Mouse (Mus musculus) heart, adult 2 months (tissue): ENCODE results near the gene Ganab.

Source experiments
- CTCF ChIP-seq: fragments of 200-600 bp; IDR thresholded peaks from 2 replicates; pipeline ENCODE4 v1.8.1; 2022; ENCODE audit warnings: antibody characterized with exemption, mild to moderate bottlenecking, moderate library complexity
- EP300 ChIP-seq: fragments of 200-500 bp; IDR thresholded peaks from 2 replicates; pipeline ENCODE4 v1.6.1; 2011; ENCODE audit warnings: low read depth, low read length, control low read depth; ENCODE audit not compliant: insufficient read depth
- POLR2A ChIP-seq: fragments of 200-500 bp; IDR thresholded peaks from 2 replicates; pipeline ENCODE4 v1.6.1; 2011; ENCODE audit warnings: mild to moderate bottlenecking, low read depth, low read length, control low read depth; ENCODE audit not compliant: insufficient read depth

GRCm38 (mm10) chr19:8966198-8966589 is 68.3 kb downstream of the Ganab start:
- no peak for TF ChIP-seq CTCF
- TF ChIP-seq EP300: no peak
- no peak for TF ChIP-seq POLR2A
